Mouse (Mus musculus) forebrain, embryonic 14.5 days (tissue): Measurements from ENCODE around the gene Ttc25. TPM values are rescaled to one million over a fixed set of nuclear protein-coding genes. Genes with fewer than 3 reads are reported as not detected.

ENCODE experiments used
- ATAC-seq: fragments of 200-750 bp; cut with Nextera tagmentation; 2 replicates; pipeline ENCODE4 v1.8.0; 2017; ENCODE audit warnings: mild to moderate bottlenecking, moderate library complexity
- DNase-seq: peaks from one replicate; pipeline ENCODE4 v3.0.0-alpha.2; 2015; ENCODE audit warnings: low spot score
- H3K27ac ChIP-seq: fragments of 300-500 bp; sonication (generic); 2 replicates; pipeline ENCODE4 v1.5.1; 2014; ENCODE audit warnings: low read depth, mild to moderate bottlenecking, control low read depth, low read length, moderate library complexity
- H3K27me3 ChIP-seq: fragments of 300-500 bp; sonication (generic); replicated peaks from 2 replicates; pipeline ENCODE4 v1.6.1; 2014; ENCODE audit warnings: low read length, control low read depth, mixed read lengths; ENCODE audit not compliant: control insufficient read depth, insufficient read depth
- H3K36me3 ChIP-seq: fragments of 300-500 bp; sonication (generic); 2 replicates; pipeline ENCODE4 v1.6.1; 2014; ENCODE audit warnings: low read length, control low read depth; ENCODE audit not compliant: control insufficient read depth, insufficient read depth
- H3K4me1 ChIP-seq: fragments of 300-500 bp; sonication (generic); 2 replicates; pipeline ENCODE4 v1.6.1; 2014; ENCODE audit warnings: antibody characterized with exemption, low read length, control low read depth; ENCODE audit not compliant: control insufficient read depth, insufficient read depth
- H3K4me2 ChIP-seq: fragments of 300-500 bp; sonication (generic); 2 replicates; pipeline ENCODE4 v1.6.1; 2014; ENCODE audit warnings: mild to moderate bottlenecking, control low read depth, low read length
- H3K4me3 ChIP-seq: fragments of 300-500 bp; sonication (generic); 2 replicates; pipeline ENCODE4 v1.5.1; 2014; ENCODE audit warnings: low read depth, low read length, control low read depth
- H3K9ac ChIP-seq: fragments of 300-500 bp; sonication (generic); 2 replicates; pipeline ENCODE4 v1.6.1; 2014; ENCODE audit warnings: mild to moderate bottlenecking, low read length, control low read depth, moderate library complexity
- H3K9me3 ChIP-seq: fragments of 300-500 bp; sonication (generic); replicated peaks from 2 replicates; pipeline ENCODE4 v1.6.1; 2016; ENCODE audit warnings: low read length, control low read depth, mixed read lengths; ENCODE audit not compliant: control insufficient read depth
- WGBS: fragments of 180-500 bp; shearing (Covaris S2); extraction: QIAGEN DNeasy Blood & Tissue Kit; methylation state at CpG from one replicate; pipeline ENCODE4 v1.1.7; 2014; 5-methylcytosine and 5-hydroxymethylcytosine counted together
- polyA plus RNA-seq: library from polyadenylated mRNA; unstranded; fragments of >200 nt; fragmentation: Nextera tagmentation; extraction: Ambion mirVana; gene quantifications from 2 replicates; pipeline ENCODE4 v1.2.1, GENCODE M21; 2014

The Ttc25 gene
- polyA plus RNA-seq, 1 experiment from 2014 or later = 1.7 TPM

DNA sequence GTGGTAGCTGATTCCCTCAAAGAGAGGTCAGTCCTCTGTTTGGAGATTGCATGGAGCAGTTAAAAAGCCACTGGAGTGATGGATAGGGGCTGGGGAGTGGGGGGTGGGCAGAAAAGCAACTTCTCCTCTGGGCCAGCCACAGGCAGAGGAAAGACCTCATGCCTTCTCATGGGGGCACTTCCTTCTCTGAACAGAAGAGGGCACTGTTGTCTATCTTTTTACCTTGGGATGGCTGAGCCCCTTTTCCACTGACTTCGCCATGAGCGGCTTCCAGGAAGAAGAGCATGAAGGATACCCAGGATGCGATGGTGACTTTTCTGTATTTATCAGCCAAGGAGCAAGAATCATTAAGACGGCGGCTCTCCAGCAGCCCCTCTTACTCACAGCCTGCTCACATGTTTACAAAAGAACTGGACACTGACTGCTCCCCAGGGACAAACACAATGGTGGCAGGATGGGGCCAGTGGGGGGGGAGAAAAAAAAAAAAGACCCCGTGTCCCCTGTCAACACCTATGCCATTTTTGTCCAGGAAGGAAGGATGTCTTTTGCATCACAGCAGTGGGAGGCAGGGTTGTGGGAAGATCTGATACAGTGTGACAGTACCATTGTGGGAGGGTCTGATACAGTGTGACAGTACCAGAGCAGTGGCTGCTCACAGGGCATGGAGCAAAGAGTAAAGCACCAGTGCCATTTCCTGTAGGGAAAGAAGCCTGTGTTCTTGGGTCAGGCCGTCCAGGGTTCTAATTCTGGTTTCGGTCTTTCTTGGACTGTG is 25.2 kb downstream of the Ttc25 start:
- H3K4me3 ChIP-seq = peak overlapping the region; percentile 8; the same call in 1 of the 2 replicates
- DNase-seq (peak; percentile 90), ATAC-seq (peak; percentile 54; the same call in 1 of the 2 replicates)
- peak overlapping the region; percentile 50 for H3K4me2 ChIP-seq
- H3K4me1 ChIP-seq = no peaks in the 10 kb centered on the region; the same call in 1 of the 2 replicates
- H3K27ac ChIP-seq = no peak overlapping the region
- 12% methylated on average over 8 of the region's 8 CpGs for WGBS
- no peaks in the 10 kb centered on the region for H3K9me3 ChIP-seq
- H3K27me3 ChIP-seq = no peaks in the 10 kb centered on the region
- peak overlapping the region; percentile 21 for H3K9ac ChIP-seq
- H3K36me3 ChIP-seq = no peaks in the 10 kb centered on the region

DNA sequence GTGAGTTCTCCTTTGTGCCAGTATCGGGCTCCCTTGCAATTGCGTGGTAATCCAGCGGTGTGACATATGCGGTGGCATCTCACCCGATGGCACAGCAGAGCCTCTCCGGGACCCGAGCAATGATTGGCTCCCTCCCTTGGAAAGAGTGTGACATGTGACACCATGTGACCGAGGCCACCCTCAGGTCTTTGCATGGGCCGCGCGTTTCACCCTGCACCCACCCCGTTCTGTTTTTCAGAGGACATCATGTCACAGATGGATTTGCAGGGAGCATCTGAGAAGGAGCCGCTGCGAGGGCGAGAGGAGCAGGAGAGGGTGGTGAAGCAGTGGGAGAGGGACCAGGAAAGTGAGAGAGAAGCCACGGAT is 25.8 kb downstream of the Ttc25 start:
- Histone ChIP-seq H3K9me3 (no peaks in the 10 kb centered on the region), H3K4me1 (no peaks in the 10 kb centered on the region; the same call in 1 of the 2 replicates), H3K27ac (no peak overlapping the region), H3K36me3 (no peaks in the 10 kb centered on the region), H3K27me3 (no peaks in the 10 kb centered on the region), H3K4me3 (0 out of 2 replicates have a peak overlapping the region, but pooled peaks have one; percentile 8), H3K4me2 (peak overlapping the region; percentile 50), H3K9ac (peak overlapping the region; percentile 21; the same call in 1 of the 2 replicates)
- ATAC-seq = peak; percentile 22; the same call in 1 of the 2 replicates
- peak; percentile 16 for DNase-seq
- WGBS = 16% methylated on average over 16 of the region's 16 CpGs

GRCm38 (mm10) chr11:100574188-100574587 is 28.8 kb downstream of the Ttc25 start:
- Histone ChIP-seq H3K4me2 (peak overlapping the region; percentile 78), H3K9ac (no peak overlapping the region), H3K4me3 (no peak overlapping the region), H3K27ac (no peak overlapping the region), H3K36me3 (peaks cover 9% of the 10 kb centered on the region; the same call in 1 of the 2 replicates), H3K27me3 (no peaks in the 10 kb centered on the region), H3K9me3 (no peaks in the 10 kb centered on the region), H3K4me1 (no peaks in the 10 kb centered on the region; the same call in 1 of the 2 replicates)
- no peak for DNase-seq
- ATAC-seq = no peak
- WGBS = 96% methylated on average over 3 of the region's 3 CpGs

GRCm38 (mm10) chr11:100574708-100575483 is 29.5 kb downstream of the Ttc25 start, which contains the start of gene Cnp:
TSS of gene Cnp (plus strand) at chr11:100574904.
- 3% methylated on average over 47 of the region's 47 CpGs for WGBS
- H3K4me3 ChIP-seq = peak within 1 kb of the TSS; percentile 62
- H3K4me2 ChIP-seq = peak within 1 kb of the TSS; percentile 78
- no peaks in the 10 kb centered on the region for H3K9me3 ChIP-seq
- DNase-seq = peak; percentile 74
- H3K27ac ChIP-seq = no peak within 1 kb of the TSS; the same call in 1 of the 2 replicates
- H3K27me3 ChIP-seq = no peaks in the 10 kb centered on the region
- H3K4me1 ChIP-seq = no peaks in the 10 kb centered on the region; the same call in 1 of the 2 replicates
- H3K9ac ChIP-seq = peak within 1 kb of the TSS; percentile 67
- ATAC-seq = peak; percentile 75
- peaks cover 16% of the 10 kb centered on the region for H3K36me3 ChIP-seq

DNA sequence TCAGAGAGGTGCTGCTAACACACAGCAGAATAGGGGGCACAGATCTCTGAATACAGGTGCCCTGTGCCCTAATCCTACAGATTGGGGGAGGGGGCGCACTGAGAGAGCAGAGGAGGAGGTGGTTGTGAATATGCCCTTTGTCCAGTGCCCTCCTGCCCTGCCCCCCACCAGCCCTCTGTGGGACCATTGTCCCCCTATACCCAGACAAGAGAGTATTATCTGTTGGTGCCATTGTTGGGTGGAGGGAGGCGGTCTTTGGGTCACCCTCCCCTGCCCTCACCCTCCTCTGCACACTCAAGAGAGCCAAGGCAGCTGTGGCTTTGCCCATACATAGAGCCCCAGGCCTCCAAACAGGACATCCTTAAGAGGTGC is 30.1 kb downstream of the Ttc25 start:
- ATAC-seq = 0 out of 2 replicates have a peak, but pooled peaks have one; percentile 16
- peaks cover 20% of the 10 kb centered on the region for H3K36me3 ChIP-seq
- WGBS = 18% methylated on average over 2 of the region's 2 CpGs
- no peak for DNase-seq
- H3K4me3 ChIP-seq = peak overlapping the region; percentile 62
- H3K27ac ChIP-seq = no peak overlapping the region
- H3K4me1 ChIP-seq = no peaks in the 10 kb centered on the region; the same call in 1 of the 2 replicates
- no peaks in the 10 kb centered on the region for H3K9me3 ChIP-seq
- peak overlapping the region; percentile 67 for H3K9ac ChIP-seq
- H3K4me2 ChIP-seq = peak overlapping the region; percentile 78
- no peaks in the 10 kb centered on the region for H3K27me3 ChIP-seq

- no peak overlapping the region for H3K27ac ChIP-seq
- WGBS = 74% methylated on average over 21 of the region's 21 CpGs
- H3K36me3 ChIP-seq = peaks cover 28% of the 10 kb centered on the region
- H3K27me3 ChIP-seq = no peaks in the 10 kb centered on the region
- DNase-seq = no peak
- H3K4me2 ChIP-seq = no peak overlapping the region
- no peak overlapping the region for H3K9ac ChIP-seq
- no peaks in the 10 kb centered on the region for H3K9me3 ChIP-seq
- H3K4me3 ChIP-seq = no peak overlapping the region
- H3K4me1 ChIP-seq = no peaks in the 10 kb centered on the region; the same call in 1 of the 2 replicates
- no peak for ATAC-seq
These were observed 30.8 kb downstream of the Ttc25 start for GRCm38 (mm10) chr11:100576256-100576655.

DNA sequence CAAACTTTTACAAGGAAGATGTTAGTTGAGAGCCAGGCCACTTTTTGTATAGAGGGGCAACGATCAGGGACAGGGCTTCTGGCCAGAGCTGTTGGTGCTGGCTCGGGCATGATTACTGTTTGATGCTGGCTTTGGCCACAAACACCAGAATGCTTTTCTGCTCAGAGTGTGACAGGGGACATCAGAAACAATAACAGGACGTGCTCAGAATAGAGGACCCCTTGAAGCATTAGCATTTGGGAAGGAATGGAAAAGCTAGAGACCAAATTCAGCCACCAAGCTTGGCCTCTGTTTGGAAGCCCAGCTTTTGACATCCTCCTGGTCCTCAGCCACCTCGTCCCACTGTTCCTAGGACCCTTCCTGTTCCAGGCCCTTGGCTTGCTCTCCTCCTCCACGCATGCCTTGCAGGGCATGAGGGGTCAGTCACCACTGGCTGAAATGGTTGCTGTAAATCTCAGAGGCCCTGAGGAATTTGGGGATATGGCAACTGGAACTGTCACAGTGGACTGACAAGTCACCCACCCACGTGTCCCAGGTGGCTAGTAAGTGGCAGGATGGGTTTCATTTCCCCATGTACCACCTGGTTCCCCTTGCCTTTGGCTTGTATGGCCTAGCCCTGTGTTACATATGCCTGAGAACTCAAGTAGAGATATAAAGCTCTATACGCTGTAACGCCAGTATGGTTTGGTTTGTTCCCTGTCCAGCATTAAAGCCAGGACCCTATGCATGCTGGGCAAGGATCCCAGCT is 32.6 kb downstream of the Ttc25 start:
- no peak for DNase-seq
- Histone ChIP-seq H3K36me3 (peaks cover 46% of the 10 kb centered on the region), H3K9me3 (no peaks in the 10 kb centered on the region), H3K27ac (no peak overlapping the region), H3K9ac (no peak overlapping the region), H3K27me3 (no peaks in the 10 kb centered on the region), H3K4me2 (no peak overlapping the region), H3K4me1 (no peaks in the 10 kb centered on the region; the same call in 1 of the 2 replicates), H3K4me3 (no peak overlapping the region)
- ATAC-seq = no peak
- 86% methylated on average over 8 of the region's 8 CpGs for WGBS

- DNase-seq = no peak
- Histone ChIP-seq H3K4me3 (no peak overlapping the region), H3K4me2 (no peak overlapping the region), H3K4me1 (no peaks in the 10 kb centered on the region; the same call in 1 of the 2 replicates), H3K36me3 (peaks cover 58% of the 10 kb centered on the region), H3K9ac (no peak overlapping the region), H3K27ac (no peak overlapping the region), H3K27me3 (no peaks in the 10 kb centered on the region), H3K9me3 (no peaks in the 10 kb centered on the region)
- 94% methylated on average over 9 of the region's 9 CpGs for WGBS
- no peak for ATAC-seq
These were observed 33.9 kb downstream of the Ttc25 start for GRCm38 (mm10) chr11:100579116-100579799.
